Mouse (Mus musculus) spleen, adult 10 weeks (tissue): ENCODE data around the gene Uevld. TPM values are rescaled to one million over a fixed set of nuclear protein-coding genes. Genes with fewer than 3 reads are reported as not detected.

ENCODE experiments used
- polyA plus RNA-seq: library from polyadenylated mRNA; stranded (reverse); fragments of 350-450 nt; fragmentation: Illumina TruSeq; extraction: RNeasy Lipid Tissue Mini Kit (QIAGEN cat#74804); gene quantifications from one replicate; pipeline ENCODE4 v1.2.3, GENCODE M21; 2015; ENCODE audit warnings: low replicate concordance; ENCODE audit not compliant: insufficient read depth

Gene Uevld
- polyA plus RNA-seq = 11.0 TPM

GRCm38 (mm10) chr7:46957831-46958691, at the start of gene Uevld:
Gene Uevld (minus strand): TSS chr7:46958527.

GRCm38 (mm10) chr7:46983280-46983679, 25.0 kb upstream of the Uevld start, which contains the start of gene Gm9999:
Gene Gm9999 (plus strand): TSS chr7:46983580.

GRCm38 (mm10) chr7:46919551-46920176, 38.7 kb downstream of the Uevld start, which contains the start of gene Tsg101:
Gene Tsg101 (minus strand): TSS chr7:46919969.

Other genes starting within 250 kb of the Uevld start
- 12.1 TPM for gene Saal1, start 247.8 kb downstream of the Uevld start, polyA plus RNA-seq
- 1.1 TPM for gene Saa3, start 242.8 kb downstream of the Uevld start, polyA plus RNA-seq
- gene Saa4, start 225.9 kb downstream of the Uevld start, polyA plus RNA-seq = not detected
- gene Saa1, start 215.5 kb downstream of the Uevld start, polyA plus RNA-seq = not detected
- not detected for gene Saa2, start 206.7 kb downstream of the Uevld start, polyA plus RNA-seq
- 62.5 TPM for gene Hps5, start 162.5 kb downstream of the Uevld start, polyA plus RNA-seq
- gene Gtf2h1, start 162.4 kb downstream of the Uevld start, polyA plus RNA-seq = 56.3 TPM
- 238 TPM for gene Ldha, start 117.1 kb downstream of the Uevld start, polyA plus RNA-seq
- not detected for gene Ldhc, start 97.3 kb downstream of the Uevld start, polyA plus RNA-seq
- gene Tsg101, start 38.6 kb downstream of the Uevld start, polyA plus RNA-seq = 96.7 TPM
- not detected for gene Gm9999, start 25.1 kb upstream of the Uevld start, polyA plus RNA-seq
- 29.6 TPM for gene Spty2d1, start 49.9 kb upstream of the Uevld start, polyA plus RNA-seq
- gene Tmem86a, start 92.1 kb upstream of the Uevld start, polyA plus RNA-seq = 24.0 TPM
- 0.21 TPM for gene Ptpn5, start 175.2 kb upstream of the Uevld start, polyA plus RNA-seq
- gene Mrgpra6, start 246.4 kb upstream of the Uevld start, polyA plus RNA-seq = not detected